Mouse (Mus musculus) forebrain, embryonic 15.5 days (tissue): ENCODE data around the gene Frmd4b. TPM values are rescaled to one million over a fixed set of nuclear protein-coding genes. Genes with fewer than 3 reads are reported as not detected.
"Not testable (repeated sequence)": the region's sequence is repeated elsewhere in the genome, so short reads cannot be mapped to it uniquely, and the experiment has no call there.

Experiments used
- ATAC-seq: fragments of 200-750 bp; cut with Nextera tagmentation; replicated peaks from 2 replicates; pipeline ENCODE4 v1.8.0; 2017; ENCODE audit warnings: mild to moderate bottlenecking, moderate TSS enrichment, moderate library complexity
- H3K27ac ChIP-seq: fragments of 300-500 bp; sonication (generic); replicated peaks from 2 replicates; pipeline ENCODE4 v1.5.1; 2015; ENCODE audit warnings: mild to moderate bottlenecking, inconsistent platforms
- H3K27me3 ChIP-seq: fragments of 300-500 bp; sonication (generic); 2 replicates; pipeline ENCODE4 v1.6.1; 2015; ENCODE audit warnings: inconsistent platforms
- H3K36me3 ChIP-seq: fragments of 300-500 bp; sonication (generic); 2 replicates; pipeline ENCODE4 v1.6.1; 2015; ENCODE audit warnings: mild to moderate bottlenecking, inconsistent platforms
- H3K4me1 ChIP-seq: fragments of 300-500 bp; sonication (generic); 2 replicates; pipeline ENCODE4 v1.6.1; 2015; ENCODE audit warnings: inconsistent platforms
- H3K4me2 ChIP-seq: fragments of 300-500 bp; sonication (generic); replicated peaks from 2 replicates; pipeline ENCODE4 v1.6.1; 2015; ENCODE audit warnings: mild to moderate bottlenecking, inconsistent platforms
- H3K4me3 ChIP-seq: fragments of 300-500 bp; sonication (generic); 2 replicates; pipeline ENCODE4 v1.5.1; 2015; ENCODE audit warnings: mild to moderate bottlenecking, inconsistent platforms
- H3K9ac ChIP-seq: fragments of 300-500 bp; sonication (generic); replicated peaks from 2 replicates; pipeline ENCODE4 v1.6.1; 2015; ENCODE audit warnings: mild to moderate bottlenecking, inconsistent platforms
- H3K9me3 ChIP-seq: fragments of 300-500 bp; sonication (generic); 2 replicates; pipeline ENCODE4 v1.6.1; 2016; ENCODE audit warnings: inconsistent platforms
- WGBS: fragments of 180-500 bp; shearing (Covaris S2); methylation state at CpG from one replicate; pipeline ENCODE4 v1.1.7; 2015; ENCODE audit warnings: mixed read lengths; 5-methylcytosine and 5-hydroxymethylcytosine counted together
- polyA plus RNA-seq: library from polyadenylated mRNA; unstranded; fragments of >200 nt; fragmentation: Nextera tagmentation; extraction: Ambion mirVana; gene quantifications from 2 replicates; pipeline ENCODE4 v1.2.1, GENCODE M21; 2015

The Frmd4b gene
- polyA plus RNA-seq, 1 experiment from 2014 or later: 49.0 TPM

DNA sequence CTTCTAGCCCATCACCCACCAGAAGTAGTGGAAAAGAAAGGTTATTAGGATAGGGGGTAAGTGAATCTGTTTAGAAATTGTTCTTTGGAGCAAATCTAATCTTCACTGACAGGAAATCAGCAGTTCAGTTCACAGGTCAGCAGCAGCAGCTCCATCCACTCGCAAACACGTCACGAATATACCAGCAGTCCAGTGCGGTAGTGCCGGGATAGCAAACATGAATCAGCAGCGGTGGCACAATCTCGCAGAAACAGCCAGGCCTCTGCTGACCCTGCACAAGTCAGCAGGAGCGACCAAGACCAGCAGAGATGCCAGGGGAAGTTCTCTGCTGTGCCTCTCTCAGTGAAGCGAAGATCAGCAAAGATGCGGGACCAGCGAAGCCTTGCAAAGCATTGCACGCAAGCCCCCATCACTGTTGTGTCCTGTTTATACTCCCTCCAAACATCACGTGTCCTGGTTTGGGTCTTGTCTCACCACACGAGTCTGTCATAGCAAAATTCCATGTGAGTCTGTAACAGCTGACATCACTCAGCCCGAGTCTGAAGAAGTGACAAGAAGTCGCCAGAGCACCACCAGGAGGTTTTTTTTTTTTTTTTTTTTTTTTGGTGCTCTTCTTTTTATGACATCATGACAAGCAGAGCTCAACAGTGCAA lies 344.2 kb downstream of the Frmd4b start:
- no peak overlapping the region for H3K4me2 ChIP-seq
- no peaks in the 10 kb centered on the region for H3K36me3 ChIP-seq
- no peak overlapping the region for H3K9ac ChIP-seq
- H3K27me3 ChIP-seq: no peaks in the 10 kb centered on the region
- no peak overlapping the region for H3K4me3 ChIP-seq
- ATAC-seq: no peak
- no peak overlapping the region for H3K27ac ChIP-seq
- 87% methylated on average over 16 of the region's 16 CpGs for WGBS
- no peaks in the 10 kb centered on the region for H3K9me3 ChIP-seq
- H3K4me1 ChIP-seq: peaks cover 21% of the 10 kb centered on the region

DNA sequence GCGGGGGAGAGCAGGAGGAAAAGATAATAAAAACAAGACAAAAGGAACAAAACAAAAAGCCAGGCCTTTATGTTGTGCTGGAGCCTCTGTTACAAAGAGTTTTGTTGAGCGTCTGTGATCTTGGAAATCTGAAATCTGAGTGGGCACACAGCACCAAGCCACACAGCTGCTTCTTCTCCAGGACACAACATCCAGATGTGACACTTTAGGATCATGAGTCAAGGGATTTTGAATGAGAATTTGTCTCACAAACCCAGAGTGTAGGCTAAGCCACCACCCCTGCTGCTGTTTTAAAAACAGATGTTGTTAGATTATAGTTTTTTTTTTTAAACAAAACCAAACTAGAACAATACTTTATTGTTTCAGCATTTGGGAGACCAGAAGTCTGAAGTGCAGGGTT lies 345.0 kb downstream of the Frmd4b start:
- no peak for ATAC-seq

DNA sequence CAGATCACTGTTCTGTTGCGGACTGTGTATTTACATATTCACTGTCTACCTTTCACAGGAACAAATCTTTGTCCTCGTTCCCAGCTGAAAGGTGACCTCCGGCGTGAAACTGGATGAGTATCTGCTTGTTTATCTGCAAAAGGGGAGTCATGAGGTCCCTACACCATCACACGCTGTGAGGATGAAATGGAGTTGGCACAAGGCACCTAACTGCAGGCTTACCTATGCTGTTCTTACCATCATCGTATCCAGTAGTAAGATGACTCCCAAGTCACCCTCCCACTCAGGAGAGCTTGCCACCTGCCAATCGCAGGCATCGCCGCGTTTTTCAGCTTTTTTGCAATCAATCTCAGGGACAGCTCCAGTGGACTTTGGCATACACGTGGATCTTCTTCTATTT lies 347.7 kb downstream of the Frmd4b start:
- no peaks in the 10 kb centered on the region for H3K27me3 ChIP-seq
- no peak overlapping the region for H3K4me3 ChIP-seq
- no peaks in the 10 kb centered on the region for H3K9me3 ChIP-seq
- whole genome bisulfite sequencing: 51% methylated on average over 11 of the region's 11 CpGs
- no peak overlapping the region for H3K9ac ChIP-seq
- no peaks in the 10 kb centered on the region; the same call in 1 of the 2 replicates for H3K4me1 ChIP-seq
- no peaks in the 10 kb centered on the region for H3K36me3 ChIP-seq
- no peak for ATAC-seq
- no peak overlapping the region for H3K4me2 ChIP-seq
- H3K27ac ChIP-seq: no peak overlapping the region

More for the DNA sequence above, 345.0 kb downstream of the Frmd4b start:
- no peak overlapping the region for H3K4me3 ChIP-seq
- H3K9me3 ChIP-seq: no peaks in the 10 kb centered on the region
- no peak overlapping the region for H3K4me2 ChIP-seq
- H3K27ac ChIP-seq: no peak overlapping the region
- WGBS: 59% methylated on average over 2 of the region's 2 CpGs
- no peaks in the 10 kb centered on the region for H3K27me3 ChIP-seq
- H3K9ac ChIP-seq: no peak overlapping the region
- peaks cover 15% of the 10 kb centered on the region for H3K4me1 ChIP-seq
- no peaks in the 10 kb centered on the region for H3K36me3 ChIP-seq

DNA sequence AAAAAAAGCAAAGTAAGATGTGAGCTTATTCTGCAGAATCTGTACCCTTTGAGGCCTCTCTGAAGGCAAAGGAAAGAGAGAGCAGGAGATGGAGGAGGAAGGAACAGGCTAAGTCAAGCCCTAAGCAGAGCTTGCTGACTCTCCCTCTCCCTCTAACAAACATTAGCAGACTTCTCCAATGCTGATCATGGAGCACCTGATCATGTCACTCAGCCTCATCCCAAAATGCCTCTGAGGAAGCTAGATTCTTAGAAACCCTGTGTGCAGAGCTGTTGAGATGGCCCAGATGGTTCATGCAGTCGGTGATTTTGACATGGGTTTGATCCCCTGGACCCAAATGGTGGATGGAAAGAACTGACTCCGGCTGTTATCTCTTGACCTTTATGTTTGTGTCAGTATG lies 350.2 kb downstream of the Frmd4b start:
- Histone ChIP-seq H3K4me2 (no peak overlapping the region), H3K27ac (no peak overlapping the region), H3K9ac (no peak overlapping the region), H3K4me3 (no peak overlapping the region), H3K4me1 (no peaks in the 10 kb centered on the region; the same call in 1 of the 2 replicates), H3K27me3 (no peaks in the 10 kb centered on the region), H3K36me3 (no peaks in the 10 kb centered on the region), H3K9me3 (no peaks in the 10 kb centered on the region)
- 90% methylated on average over 2 of the region's 2 CpGs for WGBS
- no peak for ATAC-seq

DNA sequence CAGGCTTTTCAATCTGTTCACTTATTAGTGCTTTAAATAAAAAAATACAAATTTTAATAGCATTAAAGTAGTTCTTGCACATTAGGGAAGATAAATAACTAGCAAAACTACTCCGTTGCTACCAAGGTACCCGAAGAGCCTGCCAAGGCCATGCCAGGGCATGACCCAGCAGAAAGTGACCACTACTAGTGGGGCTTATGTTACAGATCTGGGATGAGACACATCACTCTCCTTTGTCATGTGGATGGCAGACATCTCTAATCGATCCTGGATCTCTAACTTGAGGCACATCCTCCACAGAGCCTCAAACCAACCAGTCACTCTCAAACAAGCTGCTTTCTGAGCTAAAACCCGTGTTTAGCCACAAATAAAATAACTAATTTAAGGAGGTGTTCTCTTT lies 350.7 kb downstream of the Frmd4b start:
- Histone ChIP-seq H3K4me2 (no peak overlapping the region), H3K9ac (no peak overlapping the region), H3K4me3 (no peak overlapping the region), H3K9me3 (no peaks in the 10 kb centered on the region), H3K4me1 (no peaks in the 10 kb centered on the region; the same call in 1 of the 2 replicates), H3K27me3 (no peaks in the 10 kb centered on the region), H3K27ac (no peak overlapping the region), H3K36me3 (no peaks in the 10 kb centered on the region)
- ATAC-seq: no peak
- 93% methylated on average over 4 of the region's 4 CpGs for WGBS

DNA sequence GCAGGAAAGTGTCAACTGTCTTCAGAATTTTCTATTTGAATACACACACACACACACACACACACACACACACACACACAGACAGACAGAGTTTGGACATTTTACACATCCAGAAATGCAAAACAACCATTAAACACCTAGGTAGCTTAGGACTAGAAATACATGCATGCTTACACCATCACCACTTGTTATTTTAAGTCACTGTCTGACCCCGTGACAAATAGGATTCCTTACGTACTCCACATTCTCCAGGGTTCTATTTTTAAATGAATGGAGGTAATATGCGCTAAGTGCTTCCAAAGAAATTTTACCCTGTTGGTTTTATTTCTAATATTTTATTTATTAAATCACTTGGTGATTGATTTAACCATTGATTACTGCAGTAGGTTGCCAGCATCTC lies 351.6 kb downstream of the Frmd4b start:
- no peak overlapping the region for H3K27ac ChIP-seq
- no peak for ATAC-seq
- H3K4me3 ChIP-seq: no peak overlapping the region
- no peak overlapping the region for H3K9ac ChIP-seq
- H3K4me1 ChIP-seq: no peaks in the 10 kb centered on the region; the same call in 1 of the 2 replicates
- H3K36me3 ChIP-seq: no peaks in the 10 kb centered on the region
- no peak overlapping the region for H3K4me2 ChIP-seq
- H3K27me3 ChIP-seq: no peaks in the 10 kb centered on the region
- H3K9me3 ChIP-seq: no peaks in the 10 kb centered on the region
- 83% methylated on average over 3 of the region's 3 CpGs for WGBS

DNA sequence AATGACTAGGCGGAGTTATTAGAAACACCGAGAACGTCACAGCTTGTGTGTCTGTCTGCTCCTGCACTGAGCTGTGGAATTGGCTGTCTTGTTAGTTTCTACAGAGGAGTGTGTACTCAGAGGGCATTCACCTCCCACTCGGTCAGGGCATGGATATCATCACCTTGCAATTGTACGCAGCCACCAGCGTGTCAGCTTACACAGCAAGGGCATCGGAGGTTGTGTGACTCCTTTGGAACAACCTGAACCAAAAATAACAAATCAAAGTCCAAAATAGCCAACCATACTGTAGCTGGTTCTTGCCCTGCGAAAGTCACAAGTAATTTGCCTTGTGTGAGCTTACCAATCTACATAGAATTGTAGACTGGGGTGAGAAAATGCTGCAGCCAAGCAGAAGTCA lies 352.1 kb downstream of the Frmd4b start:
- no peak overlapping the region for H3K27ac ChIP-seq
- no peak overlapping the region for H3K4me2 ChIP-seq
- no peak overlapping the region for H3K9ac ChIP-seq
- H3K4me1 ChIP-seq: no peaks in the 10 kb centered on the region; the same call in 1 of the 2 replicates
- no peak for ATAC-seq
- WGBS: 84% methylated on average over 8 of the region's 8 CpGs
- H3K36me3 ChIP-seq: no peaks in the 10 kb centered on the region
- no peaks in the 10 kb centered on the region for H3K9me3 ChIP-seq
- H3K27me3 ChIP-seq: no peaks in the 10 kb centered on the region
- no peak overlapping the region for H3K4me3 ChIP-seq

DNA sequence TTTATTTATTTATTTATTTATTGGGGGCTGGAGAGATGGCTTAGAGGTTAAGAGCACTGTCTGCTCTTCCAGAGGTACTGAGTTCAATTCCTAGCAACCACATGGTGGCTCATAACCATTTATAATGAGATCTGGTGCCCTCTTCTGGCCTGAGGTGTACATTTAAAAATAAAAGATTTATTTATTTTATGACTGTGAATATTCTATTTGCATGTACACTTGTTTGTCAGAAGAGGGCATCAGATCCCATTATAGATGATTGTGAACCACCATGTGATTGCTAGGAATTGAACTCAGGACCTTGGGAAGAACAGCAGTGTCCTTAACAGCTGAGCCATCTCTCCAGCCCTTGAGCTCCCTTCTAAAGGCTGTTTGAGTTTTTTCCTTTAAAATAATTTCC lies 353.6 kb downstream of the Frmd4b start:
- not testable (repeated sequence) for H3K4me3 ChIP-seq, H3K27me3 ChIP-seq, H3K36me3 ChIP-seq, ATAC-seq, H3K9me3 ChIP-seq, H3K9ac ChIP-seq, H3K27ac ChIP-seq, H3K4me2 ChIP-seq, H3K4me1 ChIP-seq

DNA sequence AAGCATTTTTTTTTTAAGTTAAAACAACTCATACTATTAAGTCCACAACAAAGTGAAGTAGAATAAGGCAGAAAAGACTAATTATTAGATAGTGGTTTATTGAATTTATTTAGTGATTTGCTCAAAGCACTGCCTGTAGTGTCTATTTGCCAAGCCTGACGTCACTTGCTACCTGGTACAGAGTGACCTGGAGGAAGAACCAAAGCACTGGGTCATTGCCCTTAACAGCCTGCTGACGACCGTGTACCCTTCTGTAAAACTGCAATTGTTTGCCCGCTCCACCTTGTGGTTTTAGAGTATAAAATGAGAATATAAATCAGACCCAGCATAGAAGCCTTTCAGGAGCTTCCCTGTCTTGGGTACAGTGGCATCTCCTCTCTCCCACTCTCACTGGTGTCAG lies 355.1 kb downstream of the Frmd4b start:
- H3K36me3 ChIP-seq: no peaks in the 10 kb centered on the region
- H3K9me3 ChIP-seq: no peaks in the 10 kb centered on the region
- H3K4me3 ChIP-seq: no peak overlapping the region
- H3K4me2 ChIP-seq: no peak overlapping the region
- H3K4me1 ChIP-seq: no peaks in the 10 kb centered on the region
- WGBS: 74% methylated on average over 4 of the region's 4 CpGs
- H3K9ac ChIP-seq: no peak overlapping the region
- H3K27ac ChIP-seq: no peak overlapping the region
- H3K27me3 ChIP-seq: no peaks in the 10 kb centered on the region
- no peak for ATAC-seq

DNA sequence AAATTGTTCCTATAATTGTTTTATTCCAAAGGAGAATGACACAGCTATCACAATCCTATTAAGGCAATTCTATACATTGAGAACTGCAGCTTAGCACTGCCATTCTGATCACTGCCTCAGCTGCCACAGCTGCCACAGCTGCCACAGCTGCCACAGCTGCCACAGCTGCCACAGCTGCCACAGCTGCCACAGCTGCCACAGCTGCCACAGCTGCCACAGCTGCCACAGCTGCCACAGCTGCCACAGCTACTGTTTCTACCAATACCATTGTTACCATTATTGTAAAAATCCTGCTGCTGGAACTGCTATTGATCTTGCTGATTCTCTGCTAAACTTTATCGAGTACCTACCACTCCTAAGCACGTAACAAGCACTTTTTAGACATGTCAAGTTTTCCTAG lies 357.4 kb downstream of the Frmd4b start:
- H3K36me3 ChIP-seq, H3K4me3 ChIP-seq, H3K27me3 ChIP-seq, H3K9ac ChIP-seq, H3K27ac ChIP-seq, H3K4me1 ChIP-seq, ATAC-seq, H3K4me2 ChIP-seq, H3K9me3 ChIP-seq: not testable (repeated sequence)
- WGBS: 82% methylated on average over 2 of the region's 2 CpGs

DNA sequence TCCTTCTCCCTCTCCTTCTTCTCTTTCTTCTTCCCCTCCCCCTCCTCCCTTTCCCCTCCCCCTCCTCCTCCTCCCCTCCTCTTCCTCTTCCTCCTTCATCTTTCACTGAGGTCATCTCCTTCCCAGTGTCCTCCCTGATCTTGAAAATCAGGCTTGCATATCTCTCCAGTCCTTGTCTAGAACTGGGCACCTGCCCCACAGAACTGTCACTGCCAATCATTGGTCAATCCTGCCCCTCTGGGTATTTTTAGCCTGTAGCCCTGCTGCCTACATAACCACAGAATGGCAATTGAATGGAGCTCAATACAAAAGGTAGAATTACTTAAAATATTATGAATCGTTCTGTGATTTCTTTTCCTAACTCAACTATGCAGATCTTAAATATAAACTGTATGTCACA lies 358.9 kb downstream of the Frmd4b start:
- Histone ChIP-seq H3K4me3 (no peak overlapping the region), H3K4me1 (no peaks in the 10 kb centered on the region), H3K36me3 (no peaks in the 10 kb centered on the region), H3K27ac (no peak overlapping the region), H3K4me2 (no peak overlapping the region), H3K9ac (no peak overlapping the region), H3K9me3 (no peaks in the 10 kb centered on the region), H3K27me3 (no peaks in the 10 kb centered on the region)
- WGBS: 97% methylated on average over 1 of the region's 1 CpGs
- no peak for ATAC-seq

DNA sequence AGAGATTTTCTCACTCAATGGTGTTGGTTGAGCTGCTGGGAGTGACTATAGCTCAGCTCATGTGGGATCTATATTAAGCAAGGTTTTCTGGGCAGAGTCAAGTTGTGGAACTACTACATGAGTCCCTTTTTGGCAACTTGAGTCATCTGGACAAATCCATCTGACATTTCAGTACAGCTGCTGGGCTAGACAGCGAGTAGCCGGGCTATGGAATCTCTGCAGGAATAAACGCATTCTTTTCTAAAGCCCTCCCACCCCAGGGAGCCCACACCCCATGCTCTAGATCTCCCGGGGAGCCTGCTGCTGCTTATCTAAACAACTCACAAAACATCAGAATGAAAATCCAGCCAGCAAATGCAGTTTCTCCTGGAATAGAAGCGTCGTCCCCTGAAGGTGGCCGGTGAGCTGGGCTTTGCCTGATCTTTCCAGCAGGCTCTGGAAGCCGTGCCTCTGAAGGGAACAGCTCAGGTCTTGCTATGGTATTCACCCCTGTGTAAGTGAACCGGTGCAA lies 364.6 kb downstream of the Frmd4b start, which contains the start of gene Lmod3:
Gene Lmod3 (minus strand): TSS at position 49 of the 511 bp plus-strand sequence.
- 35% methylated on average over 9 of the region's 9 CpGs for WGBS
- no peak within 1 kb of the TSS for H3K4me2 ChIP-seq
- no peak within 1 kb of the TSS for H3K4me3 ChIP-seq
- no peak for ATAC-seq
- no peaks in the 10 kb centered on the region for H3K4me1 ChIP-seq
- no peaks in the 10 kb centered on the region for H3K27me3 ChIP-seq
- H3K36me3 ChIP-seq: no peaks in the 10 kb centered on the region
- H3K27ac ChIP-seq: no peak within 1 kb of the TSS
- no peaks in the 10 kb centered on the region for H3K9me3 ChIP-seq
- no peak within 1 kb of the TSS for H3K9ac ChIP-seq

DNA sequence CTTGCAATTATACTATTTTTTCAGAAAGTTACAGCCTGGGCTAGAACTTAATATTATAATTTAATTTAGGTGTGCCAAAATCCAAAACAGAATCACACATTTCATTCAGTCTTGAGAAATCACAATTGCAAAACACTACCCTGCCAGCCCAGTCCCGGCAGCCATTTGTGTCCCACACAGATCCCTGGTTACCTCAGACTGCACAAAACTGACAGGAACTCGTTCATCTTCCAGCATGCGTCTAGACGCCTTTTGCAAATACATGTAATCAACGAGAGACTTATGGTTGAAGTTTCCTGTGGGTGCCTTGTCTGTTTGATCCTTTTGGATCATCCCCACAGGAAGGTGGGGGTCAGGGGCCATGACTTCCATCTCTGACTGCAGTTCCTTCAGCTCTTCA lies 365.3 kb downstream of the Frmd4b start:
- ATAC-seq: no peak
- H3K9me3 ChIP-seq: no peaks in the 10 kb centered on the region
- H3K27me3 ChIP-seq: no peaks in the 10 kb centered on the region
- H3K4me3 ChIP-seq: no peak overlapping the region
- no peaks in the 10 kb centered on the region for H3K36me3 ChIP-seq
- WGBS: 79% methylated on average over 5 of the region's 5 CpGs
- no peaks in the 10 kb centered on the region for H3K4me1 ChIP-seq
- no peak overlapping the region for H3K27ac ChIP-seq
- no peak overlapping the region for H3K4me2 ChIP-seq
- H3K9ac ChIP-seq: no peak overlapping the region
